Mouse (Mus musculus): ENCODE measurements at regions not wholly inside any gene's neighbourhood (a gene's known extent, or its start where the extent isn't known, plus 50 kb on each side); places are given as distances from the start of the nearest gene placed in this dataset.

DNA sequence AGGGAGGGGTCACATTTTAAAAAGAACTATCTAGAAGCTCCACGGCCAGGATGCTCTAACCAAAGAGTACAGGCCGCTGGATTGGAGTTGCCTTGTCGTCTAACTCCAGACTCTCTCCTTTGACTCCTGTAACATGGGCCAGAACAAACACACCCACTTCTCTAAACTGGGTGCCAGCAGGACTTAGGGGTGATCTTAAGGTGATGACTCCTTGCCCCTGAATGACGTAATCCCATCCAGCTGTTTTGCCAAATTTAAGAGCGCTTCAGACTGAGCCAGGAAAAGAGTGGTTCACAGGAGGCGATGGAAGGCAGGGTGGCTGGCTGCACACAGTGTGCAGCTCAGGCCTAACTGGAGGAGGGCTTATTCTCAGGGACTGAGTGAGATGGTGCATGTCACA, 261.0 kb downstream of the CK137956 start:
- TF ChIP-seq CTCF (IDR thresholded peaks at IDR 0.05; ENCODE audit: borderline replicate concordance, extremely low read depth, insufficient read depth, insufficient read length) (no peak), POLR2A (IDR thresholded peaks at IDR 0.05; ENCODE audit: borderline replicate concordance, extremely low read depth, insufficient read depth, insufficient read length, poor library complexity, severe bottlenecking) (no peak)
